Mouse (Mus musculus): Measurements from ENCODE around the gene Klra7.
"Not testable (repeated sequence)": the region's sequence is repeated elsewhere in the genome, so short reads cannot be mapped to it uniquely, and the experiment has no call there.

Klra7 gene

GRCm38 (mm10) chr6:130233222-130233621, at the start of gene Klra7:
TSS of gene Klra7 (minus strand) at chr6:130233322.
- no peak for DNase-seq (ENCODE audit: low spot score)

GRCm38 (mm10) chr6:130281828-130282227, 48.7 kb upstream of the Klra7 start, which contains the start of gene Klra10:
TSS of gene Klra10 (minus strand) at chr6:130281928.
- not testable (repeated sequence) for DNase-seq (ENCODE audit: low spot score)

GRCm38 (mm10) chr6:130255326-130255725, 22.2 kb upstream of the Klra7 start:
- no peak for DNase-seq (ENCODE audit: low spot score)

GRCm38 (mm10) chr6:130237536-130237935, 4.4 kb upstream of the Klra7 start:
- no peak for DNase-seq (ENCODE audit: low spot score)

GRCm38 (mm10) chr6:130236635-130237034, 3.5 kb upstream of the Klra7 start:
- no peak for DNase-seq (ENCODE audit: low spot score)

- not testable (repeated sequence) for DNase-seq (ENCODE audit: low spot score)
Observed at GRCm38 (mm10) chr6:130197453-130197852, 35.7 kb downstream of the Klra7 start.

GRCm38 (mm10) chr6:130193012-130193411, 40.1 kb downstream of the Klra7 start, which contains the start of gene Klra9:
TSS of gene Klra9 (minus strand) at chr6:130193112.
- not testable (repeated sequence) for DNase-seq (ENCODE audit: low spot score)

All from c-Kit-positive CD71-positive TER-119-positive erythroid progenitor cells, embryonic 14.5 days (primary cell).